Comparison of ENCODE assay signal across 26 mouse cellular contexts in genomic region chr3:105060992-105061391, GRCm38 (mm10). TPM values are rescaled to one million over a fixed set of nuclear protein-coding genes. Genes with fewer than 3 reads are reported as not detected.
DNase-seq lines count a peak whose midpoint lies in the region; ATAC-seq and TF ChIP-seq lines count a peak whose summit lies in the region.
"Had no signal": no experiment of that assay in that cellular context is flagged by ENCODE, and none has a peak within 500 bp of the region (broad histone marks: within the 10 kb centered on the region; RNA-seq: fewer than 3 reads in every experiment).

No protein-coding gene starts in this region.

- peak overlapping the region; percentile 36; the same call in 1 of the 2 replicates for H3K27ac ChIP-seq in embryonic facial prominence, embryonic 14.5 days (replicated peaks; ENCODE audit: low read depth, low read length)
- peak overlapping the region; percentile 84 for H3K27ac ChIP-seq in limb, embryonic 13.5 days
- H3K27ac ChIP-seq in thymus, adult 2 months (ENCODE audit: control insufficient read depth, insufficient read depth, low read length), result no peak overlapping the region
- H3K27ac ChIP-seq: hindbrain, embryonic 14.5 days; stomach, postnatal 0 days had no signal

- peak; percentile 92 for DNase-seq in heart, adult 11 months
- DNase-seq in heart, postnatal 10 days, result no peak
- peak; percentile 30 for DNase-seq in embryo, embryonic 11 days
- DNase-seq in embryonic facial prominence, embryonic 14.5 days (ENCODE audit: low spot score), result peak; percentile 54
- no peak for DNase-seq in thymus, adult 2 months
- no peak for DNase-seq in gastrocnemius, adult 18-20 months (ENCODE audit: low spot score)
- DNase-seq: B cell, adult 2 months; cerebellum, adult 2 months; cerebellum, postnatal 36 days; kidney, adult 9 months; kidney, postnatal 4 days; lung, adult 18-20 months; right cerebral cortex, postnatal 25 days had no signal

- TF ChIP-seq CTCF in thymus, adult 2 months (IDR thresholded peaks at IDR 0.05; ENCODE audit: borderline replicate concordance, control insufficient read depth, extremely low read depth, insufficient read depth, low read length, poor library complexity), result no peak

- H3K36me3 ChIP-seq in embryonic facial prominence, embryonic 14.5 days (ENCODE audit: control insufficient read depth, insufficient read depth, low read length), result no peaks in the 10 kb centered on the region
- no peaks in the 10 kb centered on the region for H3K36me3 ChIP-seq in limb, embryonic 13.5 days
- no peaks in the 10 kb centered on the region for H3K36me3 ChIP-seq in thymus, adult 2 months (ENCODE audit: control insufficient read depth, insufficient read depth, low read length)

- no peaks in the 10 kb centered on the region for H3K4me1 ChIP-seq in embryonic facial prominence, embryonic 14.5 days (ENCODE audit: control insufficient read depth, insufficient read depth, low read length)
- peaks cover 31% of the 10 kb centered on the region for H3K4me1 ChIP-seq in limb, embryonic 13.5 days
- no peaks in the 10 kb centered on the region; the same call in 1 of the 2 replicates for H3K4me1 ChIP-seq in thymus, adult 2 months (replicated peaks; ENCODE audit: control insufficient read depth, insufficient read depth, low read length)

- intact Hi-C loops in heart, postnatal 10 days (cut with DNase I), result no loop called here

- WGBS in embryonic facial prominence, embryonic 14.5 days, result 27% methylated on average over 6 of the region's 6 CpGs
- 18% methylated on average over 6 of the region's 6 CpGs for WGBS in limb, embryonic 13.5 days
- WGBS in thymus, adult 2 months, result 69% methylated on average over 6 of the region's 6 CpGs

- no peaks in the 10 kb centered on the region for H3K9me3 ChIP-seq in embryonic facial prominence, embryonic 14.5 days (ENCODE audit: control insufficient read depth, low read length)
- no peaks in the 10 kb centered on the region for H3K9me3 ChIP-seq in limb, embryonic 13.5 days

- H3K9ac ChIP-seq in embryonic facial prominence, embryonic 14.5 days (ENCODE audit: low read depth, low read length), result no peak overlapping the region
- H3K9ac ChIP-seq in limb, embryonic 13.5 days, result peak overlapping the region; percentile 36; the same call in 1 of the 2 replicates
- H3K9ac ChIP-seq: hindbrain, embryonic 14.5 days had no signal

- H3K4me3 ChIP-seq in embryonic facial prominence, embryonic 14.5 days (ENCODE audit: low read depth, low read length), result no peak overlapping the region
- H3K4me3 ChIP-seq in limb, embryonic 13.5 days, result no peak overlapping the region
- H3K4me3 ChIP-seq in thymus, adult 2 months (ENCODE audit: control insufficient read depth, insufficient read depth, low read length), result no peak overlapping the region
- H3K4me3 ChIP-seq: megakaryocyte, embryonic 14.5 days had no signal

- H3K27me3 ChIP-seq in embryonic facial prominence, embryonic 14.5 days (replicated peaks; ENCODE audit: control insufficient read depth, insufficient read depth, low read length), result no peaks in the 10 kb centered on the region
- no peaks in the 10 kb centered on the region for H3K27me3 ChIP-seq in limb, embryonic 13.5 days
- no peaks in the 10 kb centered on the region for H3K27me3 ChIP-seq in thymus, adult 2 months (ENCODE audit: control insufficient read depth, insufficient read depth, low read length)

- no peak overlapping the region for H3K4me2 ChIP-seq in embryonic facial prominence, embryonic 14.5 days (ENCODE audit: low read depth, low read length)
- peak overlapping the region; percentile 21 for H3K4me2 ChIP-seq in limb, embryonic 13.5 days (replicated peaks)
- H3K4me2 ChIP-seq: hindbrain, embryonic 14.5 days; liver, embryonic 11.5 days had no signal

- TF ChIP-seq POLR2A in thymus, adult 2 months (IDR thresholded peaks at IDR 0.05; ENCODE audit: control insufficient read depth, extremely low read depth, insufficient read depth, low read length, poor library complexity), result no peak

- ATAC-seq in embryonic facial prominence, embryonic 14.5 days (ENCODE audit: low read depth), result no peak
- ATAC-seq in limb, embryonic 13.5 days (ENCODE audit: low FRiP score, low read depth), result peak; percentile 68
- ATAC-seq: forebrain, embryonic 16.5 days; midbrain, embryonic 16.5 days had no signal

RNA-seq across cellular contexts. Expression of gene 4930564D02Rik, which starts 5.7 kb away (rescaled TPM):
- not detected for total RNA-seq in heart, postnatal 10 days (2021)
- not detected in 2 replicates for polyA plus RNA-seq in embryonic facial prominence, embryonic 14.5 days (2014; fragmentation: Nextera tagmentation; extraction: Ambion mirVana)
- not detected in 2 replicates for polyA plus RNA-seq in limb, embryonic 13.5 days (2015; fragmentation: Nextera tagmentation; extraction: Ambion mirVana)
- polyA plus RNA-seq in thymus, adult 2 months (2012; rRNA removed), result not detected in 2 replicates
- total RNA-seq in gastrocnemius, adult 18-20 months (2021), result not detected
- total RNA-seq: adrenal gland, postnatal 4 days; heart, adult 8-10 months; layer of hippocampus, postnatal 10 days; neutrophil, adult 5-6 weeks had no signal
- polyA plus RNA-seq: cerebellum, adult 2 months; forebrain, embryonic 16.5 days; heart, embryonic 16.5 days; hindbrain, embryonic 14.5 days; intestine, embryonic 14.5 days; liver, embryonic 11.5 days; midbrain, embryonic 16.5 days; stomach, postnatal 0 days had no signal

RNA-seq across cellular contexts. Expression of gene Cttnbp2nl, which starts 8.0 kb away (rescaled TPM):
- 10 to 100 TPM; 33.4 to 33.5 TPM for total RNA-seq in heart, postnatal 10 days (2021)
- polyA plus RNA-seq in embryonic facial prominence, embryonic 14.5 days (2014; fragmentation: Nextera tagmentation; extraction: Ambion mirVana), result 27.4 and 29.4 TPM in 2 replicates
- 34.5 and 35.1 TPM in 2 replicates for polyA plus RNA-seq in limb, embryonic 13.5 days (2015; fragmentation: Nextera tagmentation; extraction: Ambion mirVana)
- polyA plus RNA-seq in thymus, adult 2 months (2012; rRNA removed), result 2.6 and 2.8 TPM in 2 replicates
- 1 to 10 TPM; 5.8 to 6.3 TPM for total RNA-seq in gastrocnemius, adult 18-20 months (2021)

Comparison
In these comparisons a context has a peak if more than half of its experiments do, and no peak if none do; other contexts are left out.
1. DNase-seq: peak in heart, adult 11 months (single experiment), embryo, embryonic 11 days (single experiment) and embryonic facial prominence, embryonic 14.5 days (single experiment); none in heart, postnatal 10 days (0 of 2), thymus, adult 2 months (single experiment) and gastrocnemius, adult 18-20 months (single experiment).